Mouse (Mus musculus) limb, embryonic 14.5 days (tissue): ENCODE measurements at regions not wholly inside any gene's neighbourhood (a gene's known extent, or its start where the extent isn't known, plus 50 kb on each side); places are given as distances from the start of the nearest gene placed in this dataset.

ENCODE experiments used
- ATAC-seq: fragments of 200-750 bp; cut with Nextera tagmentation; 2 replicates; pipeline ENCODE4 v1.8.0; 2017; ENCODE audit warnings: low read depth, moderate number of reproducible peaks, moderate TSS enrichment; ENCODE audit not compliant: low FRiP score
- DNase-seq: peaks from one replicate; pipeline ENCODE4 v3.0.0-alpha.2; 2015; ENCODE audit warnings: low spot score
- H3K27ac ChIP-seq: fragments of 300-500 bp; sonication (generic); replicated peaks from 2 replicates; pipeline ENCODE4 v1.5.1; 2014; ENCODE audit warnings: low read depth, mild to moderate bottlenecking, low read length, moderate library complexity, mixed read lengths
- H3K27me3 ChIP-seq: fragments of 300-500 bp; sonication (generic); 2 replicates; pipeline ENCODE4 v1.6.1; 2014; ENCODE audit warnings: low read length, mixed read lengths; ENCODE audit not compliant: control insufficient read depth, insufficient read depth
- H3K36me3 ChIP-seq: fragments of 300-500 bp; sonication (generic); 2 replicates; pipeline ENCODE4 v1.6.1; 2014; ENCODE audit warnings: mild to moderate bottlenecking, low read length, moderate library complexity, mixed read lengths; ENCODE audit not compliant: control insufficient read depth, insufficient read depth
- H3K4me1 ChIP-seq: fragments of 300-500 bp; sonication (generic); 2 replicates; pipeline ENCODE4 v1.6.1; 2014; ENCODE audit warnings: antibody characterized with exemption, low read length, mixed read lengths; ENCODE audit not compliant: control insufficient read depth, insufficient read depth
- H3K4me2 ChIP-seq: fragments of 300-500 bp; sonication (generic); replicated peaks from 2 replicates; pipeline ENCODE4 v1.6.1; 2014; ENCODE audit warnings: low read depth, mild to moderate bottlenecking, low read length, moderate library complexity; ENCODE audit not compliant: severe bottlenecking
- H3K4me3 ChIP-seq: fragments of 300-500 bp; sonication (generic); replicated peaks from 2 replicates; pipeline ENCODE4 v1.5.1; 2014; ENCODE audit warnings: low read length
- H3K9ac ChIP-seq: fragments of 300-500 bp; sonication (generic); 2 replicates; pipeline ENCODE4 v1.6.1; 2014; ENCODE audit warnings: mild to moderate bottlenecking, low read depth, low read length, moderate library complexity; ENCODE audit not compliant: severe bottlenecking
- H3K9me3 ChIP-seq: fragments of 300-500 bp; sonication (generic); 2 replicates; pipeline ENCODE4 v1.6.1; 2016; ENCODE audit warnings: low read length; ENCODE audit not compliant: control insufficient read depth
- POLR2A ChIP-seq: fragments of 200-500 bp; IDR thresholded peaks from 2 replicates; pipeline ENCODE4 v1.8.0; 2012; ENCODE audit warnings: inconsistent platforms, mild to moderate bottlenecking, moderate library complexity, borderline replicate concordance; ENCODE audit not compliant: insufficient read depth, insufficient read length; ENCODE audit errors: extremely low read depth
- WGBS: fragments of 180-500 bp; shearing (Covaris S2); extraction: QIAGEN DNeasy Blood & Tissue Kit; methylation state at CpG from one replicate; pipeline ENCODE4 v1.1.7; 2014; 5-methylcytosine and 5-hydroxymethylcytosine counted together

DNA sequence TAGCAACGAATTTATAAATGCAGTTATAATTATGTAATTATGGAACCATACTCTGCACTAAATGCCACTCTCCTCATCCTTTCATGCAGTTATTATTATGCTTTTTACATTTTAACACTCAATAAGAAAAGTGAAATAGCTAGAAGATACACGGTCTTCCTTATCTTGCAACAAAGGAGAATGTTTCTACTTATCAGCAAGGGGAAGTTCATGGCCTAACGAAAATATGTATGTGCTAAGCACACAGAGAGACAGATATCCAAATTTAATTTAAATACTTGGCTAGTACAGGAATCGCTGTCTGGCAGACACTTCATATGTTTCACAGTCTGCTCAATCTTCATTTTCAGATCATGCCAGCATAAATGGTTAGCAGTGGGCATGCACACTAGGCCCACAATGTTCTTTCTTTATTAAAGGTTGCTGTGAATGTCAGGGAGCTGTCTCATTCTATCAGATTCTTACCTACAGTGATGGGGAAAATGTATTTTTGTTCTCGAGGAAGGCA lies 1263.6 kb downstream of the Efnb2 start:
- 80% methylated on average over 5 of the region's 5 CpGs for WGBS
- TF ChIP-seq POLR2A: no peak
- Histone ChIP-seq H3K4me1 (no peaks in the 10 kb centered on the region), H3K27me3 (no peaks in the 10 kb centered on the region), H3K36me3 (no peaks in the 10 kb centered on the region), H3K9me3 (no peaks in the 10 kb centered on the region), H3K27ac (no peak overlapping the region), H3K9ac (no peak overlapping the region), H3K4me2 (no peak overlapping the region), H3K4me3 (no peak overlapping the region)
- no peak for DNase-seq
- no peak for ATAC-seq
